Mouse (Mus musculus): Measurements from ENCODE around the gene Itgb1bp1. TPM values are rescaled to one million over a fixed set of nuclear protein-coding genes. Genes with fewer than 3 reads are reported as not detected.

The Itgb1bp1 gene
- polyA plus RNA-seq, 1 experiment from 2014 or later = 51.0 TPM

DNA sequence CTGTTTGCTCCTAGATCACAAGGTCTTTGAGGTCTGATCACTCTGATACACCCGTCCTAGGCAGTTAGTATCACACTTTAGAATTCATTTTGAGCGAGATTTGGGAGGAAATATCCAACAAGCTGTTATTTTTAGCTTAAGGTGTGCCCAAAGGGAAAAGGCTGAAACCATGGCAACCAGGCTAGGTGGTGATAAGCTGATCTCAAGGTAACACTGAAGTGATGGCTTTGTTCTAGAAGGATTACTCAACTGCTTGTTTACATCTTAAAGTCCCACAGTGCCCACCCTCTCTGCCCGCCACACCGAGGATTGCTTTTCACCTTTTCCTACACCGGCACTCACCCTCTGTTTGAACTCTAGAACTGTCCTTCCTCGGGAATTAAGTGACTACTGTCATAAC lies 3.6 kb upstream of the Itgb1bp1 start:
- WGBS = 69% methylated on average over 6 of the region's 6 CpGs
- no peak for ATAC-seq (ENCODE audit: insufficient number of reproducible peaks, insufficient read depth, low FRiP score, low read depth)
- no peaks in the 10 kb centered on the region for H3K9me3 ChIP-seq (ENCODE audit: control insufficient read depth, low read depth, low read length)
- H3K4me2 ChIP-seq (replicated peaks; ENCODE audit: low read depth, low read length) = no peak overlapping the region
- H3K4me1 ChIP-seq (ENCODE audit: control insufficient read depth, insufficient read depth, low read length) = peaks cover 12% of the 10 kb centered on the region; the same call in 1 of the 2 replicates
- H3K36me3 ChIP-seq (ENCODE audit: control insufficient read depth, insufficient read depth, low read length) = peaks cover 29% of the 10 kb centered on the region
- no peak overlapping the region for H3K9ac ChIP-seq (replicated peaks; ENCODE audit: low read depth, low read length)
- no peaks in the 10 kb centered on the region for H3K27me3 ChIP-seq (ENCODE audit: control insufficient read depth, insufficient read depth, low read length)
- H3K4me3 ChIP-seq (ENCODE audit: low read depth, low read length) = no peak overlapping the region
- no peak overlapping the region for H3K27ac ChIP-seq (ENCODE audit: low read length)

DNA sequence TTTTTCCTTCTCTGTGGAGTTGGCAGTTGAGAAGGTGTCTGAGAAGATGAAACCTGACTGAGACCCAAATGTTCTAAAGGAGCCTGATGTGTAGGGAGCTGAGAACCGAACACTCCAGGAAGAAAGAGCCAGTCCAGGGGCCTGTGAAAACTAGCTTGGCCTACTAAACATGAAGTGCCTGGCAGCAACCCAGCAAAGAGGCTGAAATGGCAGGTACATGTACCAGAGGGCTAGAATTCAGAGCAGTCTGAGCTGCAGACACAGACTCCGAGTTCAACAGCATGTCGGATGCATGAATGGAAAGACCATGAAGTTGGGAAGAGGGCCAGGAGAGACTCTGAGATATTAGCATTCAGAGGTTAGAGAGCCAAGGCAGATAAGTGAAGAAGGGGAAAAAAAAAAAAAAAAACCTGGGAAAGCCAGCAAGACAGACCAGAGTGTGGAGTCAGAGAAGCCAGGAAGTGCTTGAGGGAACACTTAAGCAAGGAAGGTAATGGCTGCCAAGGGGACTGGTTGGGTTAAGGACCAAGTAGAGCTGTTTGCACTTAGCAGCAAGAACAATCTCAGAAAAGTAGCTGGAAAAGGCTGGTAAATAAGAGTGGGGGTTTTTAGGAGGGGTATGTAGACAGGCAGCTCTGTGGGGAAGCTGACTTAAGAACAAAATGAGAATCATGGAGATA lies 2.8 kb upstream of the Itgb1bp1 start:
- 90% methylated on average over 3 of the region's 3 CpGs for WGBS
- H3K36me3 ChIP-seq (ENCODE audit: control insufficient read depth, insufficient read depth, low read length) = peaks cover 21% of the 10 kb centered on the region

DNA sequence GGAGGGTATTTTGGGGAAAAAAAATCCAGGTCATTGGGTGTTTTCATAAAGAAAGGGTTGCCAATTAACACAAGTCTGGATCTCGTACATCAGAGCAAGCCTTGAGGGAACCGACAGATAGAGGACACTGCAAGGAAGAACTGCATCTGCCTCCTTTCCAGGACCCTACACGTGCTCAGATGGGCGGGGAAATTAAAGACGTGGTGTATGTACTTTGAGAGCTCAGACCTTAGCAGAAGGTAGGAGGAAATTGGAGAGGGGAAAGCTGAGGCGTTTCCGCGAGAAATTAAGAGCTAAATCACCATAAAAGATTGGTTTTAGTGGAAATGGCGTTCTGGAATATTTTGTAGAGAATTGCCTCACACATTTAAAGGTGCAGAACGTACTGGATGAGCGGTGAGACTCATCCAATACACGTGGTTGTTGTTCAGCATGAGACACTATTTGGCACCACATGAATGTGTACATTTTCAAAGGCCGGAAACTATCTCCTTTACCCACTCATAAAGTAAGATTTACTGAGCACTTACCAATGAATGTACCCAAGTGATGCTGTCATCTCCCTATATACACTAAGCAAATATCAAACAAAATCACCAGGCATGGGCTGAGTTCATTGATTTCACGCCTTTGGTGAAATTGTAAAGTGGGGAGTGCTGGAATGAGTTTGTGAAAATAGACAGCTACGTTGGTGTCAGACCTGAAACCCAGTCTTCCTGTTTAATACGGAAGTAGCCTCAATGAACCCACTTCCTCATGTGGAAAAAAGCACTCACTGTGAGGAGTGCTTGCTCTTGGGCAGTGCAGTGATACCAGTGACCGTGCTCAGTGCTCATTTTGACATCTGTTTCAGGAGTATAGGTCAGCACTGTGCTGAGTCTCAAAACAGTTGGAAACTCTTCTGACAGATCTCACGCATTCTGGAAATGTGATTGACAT lies 897 bp upstream of the Itgb1bp1 start:
- no peak for ATAC-seq (ENCODE audit: insufficient number of reproducible peaks, insufficient read depth, low FRiP score, low read depth)
- H3K27me3 ChIP-seq (ENCODE audit: control insufficient read depth, insufficient read depth, low read length) = no peaks in the 10 kb centered on the region
- H3K9me3 ChIP-seq (ENCODE audit: control insufficient read depth, low read depth, low read length) = no peaks in the 10 kb centered on the region
- WGBS = 30% methylated on average over 18 of the region's 18 CpGs
- peak overlapping the region; percentile 78 for H3K4me2 ChIP-seq (replicated peaks; ENCODE audit: low read depth, low read length)
- H3K4me3 ChIP-seq (ENCODE audit: low read depth, low read length) = peak overlapping the region; percentile 82
- H3K27ac ChIP-seq (ENCODE audit: low read length) = peak overlapping the region; percentile 89
- H3K9ac ChIP-seq (replicated peaks; ENCODE audit: low read depth, low read length) = peak overlapping the region; percentile 90
- peaks cover 4% of the 10 kb centered on the region for H3K36me3 ChIP-seq (ENCODE audit: control insufficient read depth, insufficient read depth, low read length)
- H3K4me1 ChIP-seq (ENCODE audit: control insufficient read depth, insufficient read depth, low read length) = peaks cover 12% of the 10 kb centered on the region; the same call in 1 of the 2 replicates

More for the DNA sequence above, 2.8 kb upstream of the Itgb1bp1 start:
- Histone ChIP-seq H3K9ac (replicated peaks; ENCODE audit: low read depth, low read length) (no peak overlapping the region), H3K27ac (ENCODE audit: low read length) (no peak overlapping the region), H3K4me2 (replicated peaks; ENCODE audit: low read depth, low read length) (no peak overlapping the region), H3K9me3 (ENCODE audit: control insufficient read depth, low read depth, low read length) (no peaks in the 10 kb centered on the region), H3K4me1 (ENCODE audit: control insufficient read depth, insufficient read depth, low read length) (peaks cover 12% of the 10 kb centered on the region; the same call in 1 of the 2 replicates), H3K27me3 (ENCODE audit: control insufficient read depth, insufficient read depth, low read length) (no peaks in the 10 kb centered on the region), H3K4me3 (ENCODE audit: low read depth, low read length) (no peak overlapping the region)
- no peak for ATAC-seq (ENCODE audit: insufficient number of reproducible peaks, insufficient read depth, low FRiP score, low read depth)

DNA sequence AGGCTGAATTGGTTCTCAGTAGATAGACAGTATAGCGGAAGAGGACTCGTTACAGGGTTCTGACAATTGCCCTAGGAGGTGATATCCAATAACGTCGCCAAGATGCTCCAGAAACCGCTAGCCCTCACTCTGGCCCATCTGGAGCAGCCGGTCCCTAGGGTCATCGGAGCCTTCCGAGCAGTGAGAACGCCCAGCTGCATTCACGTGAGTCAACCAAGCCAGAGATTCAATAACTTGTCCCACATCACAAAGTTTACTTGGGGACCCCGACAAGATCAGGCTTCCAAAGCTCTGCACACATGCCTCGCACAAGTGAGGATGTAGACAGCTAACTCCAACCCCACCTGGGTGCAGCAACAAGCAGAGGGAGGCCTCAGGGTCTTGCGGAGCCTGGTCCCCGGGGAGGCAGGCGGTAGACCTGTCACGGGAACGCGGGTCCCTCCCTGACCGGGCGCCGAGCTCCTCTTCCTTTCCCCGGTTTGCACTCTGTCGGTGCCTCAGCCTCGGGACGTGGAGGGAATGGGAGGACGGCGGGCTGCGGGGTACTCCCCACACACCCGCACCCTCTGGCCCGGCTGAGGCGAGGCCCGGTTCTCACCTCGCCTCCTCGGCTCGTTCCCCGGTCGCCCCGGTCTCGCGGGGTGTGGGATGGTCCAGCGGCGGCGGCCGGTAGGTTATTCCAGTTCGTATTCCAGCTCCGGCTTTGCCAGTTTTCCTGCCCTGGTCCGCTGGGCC lies 409 bp downstream of the Itgb1bp1 start:
- H3K27me3 ChIP-seq (ENCODE audit: control insufficient read depth, insufficient read depth, low read length) = no peaks in the 10 kb centered on the region
- peak overlapping the region; percentile 82 for H3K4me3 ChIP-seq (ENCODE audit: low read depth, low read length)
- peak overlapping the region; percentile 18; the same call in 1 of the 2 replicates for H3K27ac ChIP-seq (ENCODE audit: low read length)
- H3K9ac ChIP-seq (replicated peaks; ENCODE audit: low read depth, low read length) = peak overlapping the region; percentile 56
- H3K4me2 ChIP-seq (replicated peaks; ENCODE audit: low read depth, low read length) = peak overlapping the region; percentile 85
- peaks cover 12% of the 10 kb centered on the region; the same call in 1 of the 2 replicates for H3K4me1 ChIP-seq (ENCODE audit: control insufficient read depth, insufficient read depth, low read length)
- WGBS = under 1% methylated on average over 45 of the region's 47 CpGs
- no peaks in the 10 kb centered on the region for H3K36me3 ChIP-seq (ENCODE audit: control insufficient read depth, insufficient read depth, low read length)
- H3K9me3 ChIP-seq (ENCODE audit: control insufficient read depth, low read depth, low read length) = no peaks in the 10 kb centered on the region
- peak; percentile 83 for ATAC-seq (ENCODE audit: insufficient number of reproducible peaks, insufficient read depth, low FRiP score, low read depth)

DNA sequence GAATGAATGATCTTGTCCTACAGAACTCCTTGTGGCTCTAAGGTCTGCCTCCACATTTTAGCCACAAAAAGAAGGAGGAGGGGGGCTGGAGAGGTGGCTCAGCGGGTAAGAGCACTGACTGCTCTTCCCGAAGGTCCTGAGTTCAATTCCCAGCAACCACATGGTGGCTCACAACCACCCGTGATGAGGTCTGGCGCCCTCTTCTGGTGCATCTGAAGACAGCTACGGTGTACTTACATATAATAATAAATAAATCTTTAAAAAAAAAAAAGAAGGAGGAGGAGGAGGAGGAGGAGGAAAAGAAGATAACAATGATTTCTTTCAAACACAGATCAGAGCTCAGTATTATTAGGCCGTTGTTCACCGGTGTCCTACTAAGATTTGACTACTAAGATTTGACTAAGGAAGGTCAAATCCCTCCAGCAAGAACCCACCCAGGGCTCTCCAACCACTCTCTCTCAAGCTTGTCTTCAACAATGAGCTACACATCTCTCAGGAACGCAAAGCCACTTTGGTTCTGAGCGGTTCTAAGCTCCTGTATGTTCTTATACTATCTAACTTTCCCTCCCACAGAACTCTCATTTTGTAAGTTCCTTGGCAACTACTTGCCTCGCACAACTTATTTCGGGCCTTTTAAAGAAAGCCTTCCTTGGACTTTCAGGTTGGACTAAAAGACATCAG lies 1.2 kb downstream of the Itgb1bp1 start, which contains the start of gene Cpsf3:
Gene Cpsf3, plus strand, starts transcription at position 631 of the 681 bp plus-strand sequence.
- Histone ChIP-seq H3K27me3 (ENCODE audit: control insufficient read depth, insufficient read depth, low read length) (no peaks in the 10 kb centered on the region), H3K9me3 (ENCODE audit: control insufficient read depth, low read depth, low read length) (no peaks in the 10 kb centered on the region), H3K4me1 (ENCODE audit: control insufficient read depth, insufficient read depth, low read length) (peaks cover 12% of the 10 kb centered on the region; the same call in 1 of the 2 replicates), H3K4me3 (ENCODE audit: low read depth, low read length) (peak within 1 kb of the TSS; percentile 82), H3K27ac (ENCODE audit: low read length) (peak within 1 kb of the TSS; percentile 89), H3K9ac (replicated peaks; ENCODE audit: low read depth, low read length) (peak within 1 kb of the TSS; percentile 90), H3K4me2 (replicated peaks; ENCODE audit: low read depth, low read length) (peak within 1 kb of the TSS; percentile 85), H3K36me3 (ENCODE audit: control insufficient read depth, insufficient read depth, low read length) (no peaks in the 10 kb centered on the region)
- no peak for ATAC-seq (ENCODE audit: insufficient number of reproducible peaks, insufficient read depth, low FRiP score, low read depth)
- WGBS = 55% methylated on average over 11 of the region's 11 CpGs

DNA sequence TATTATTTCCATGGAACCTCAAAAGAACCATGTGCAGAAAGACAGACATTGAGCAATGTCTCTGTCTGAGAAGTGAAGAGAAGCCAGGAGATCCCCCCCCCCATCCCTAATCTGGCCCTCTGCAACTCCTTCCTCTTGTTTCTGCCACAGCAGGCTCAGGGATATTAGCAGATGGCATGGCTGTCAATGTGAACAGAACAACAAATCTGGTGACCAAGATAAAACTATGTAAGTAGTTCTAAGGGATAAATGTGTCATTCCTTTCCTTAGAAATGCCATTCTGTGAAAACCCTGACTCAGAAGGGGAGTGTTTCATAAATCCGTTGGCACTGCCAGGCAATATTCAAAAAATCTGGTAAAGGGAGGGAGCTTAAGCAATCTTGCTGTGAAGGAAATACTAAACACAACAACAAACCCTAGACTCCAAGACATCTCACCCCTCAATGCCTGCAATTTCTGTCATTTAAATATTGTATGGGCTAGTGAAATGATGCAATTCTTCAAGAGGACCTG lies 8.7 kb downstream of the Itgb1bp1 start:
- Histone ChIP-seq H3K9ac (replicated peaks; ENCODE audit: low read depth, low read length) (no peak overlapping the region), H3K4me3 (ENCODE audit: low read depth, low read length) (no peak overlapping the region), H3K27ac (ENCODE audit: low read length) (no peak overlapping the region), H3K4me1 (ENCODE audit: control insufficient read depth, insufficient read depth, low read length) (no peaks in the 10 kb centered on the region), H3K27me3 (ENCODE audit: control insufficient read depth, insufficient read depth, low read length) (no peaks in the 10 kb centered on the region), H3K9me3 (ENCODE audit: control insufficient read depth, low read depth, low read length) (no peaks in the 10 kb centered on the region), H3K4me2 (replicated peaks; ENCODE audit: low read depth, low read length) (no peak overlapping the region), H3K36me3 (ENCODE audit: control insufficient read depth, insufficient read depth, low read length) (peaks cover 7% of the 10 kb centered on the region)
- ATAC-seq (ENCODE audit: insufficient number of reproducible peaks, insufficient read depth, low FRiP score, low read depth) = no peak
- WGBS = 77% methylated on average over 1 of the region's 1 CpGs

DNA sequence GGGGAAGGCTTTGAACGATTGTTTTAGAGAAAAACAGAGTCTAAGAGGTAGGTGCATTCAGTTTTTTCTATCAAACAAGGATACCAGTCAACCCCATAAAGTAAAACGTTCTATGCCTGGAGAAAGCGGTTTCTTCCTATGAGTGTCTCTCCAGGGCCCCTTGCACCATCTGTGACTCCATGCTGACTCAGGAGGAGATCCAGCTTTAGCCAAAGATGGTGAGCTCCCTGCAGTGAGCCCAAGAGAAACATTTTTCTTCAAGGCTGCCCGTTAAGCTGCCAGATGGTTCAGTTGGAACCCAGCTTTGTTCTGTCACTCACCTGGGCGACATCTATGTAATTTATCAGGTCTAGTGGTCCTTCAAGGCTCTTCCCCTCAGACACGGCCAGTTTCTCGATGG lies 11.6 kb downstream of the Itgb1bp1 start:
- Histone ChIP-seq H3K9me3 (ENCODE audit: control insufficient read depth, low read depth, low read length) (no peaks in the 10 kb centered on the region), H3K9ac (replicated peaks; ENCODE audit: low read depth, low read length) (no peak overlapping the region), H3K27me3 (ENCODE audit: control insufficient read depth, insufficient read depth, low read length) (no peaks in the 10 kb centered on the region), H3K4me3 (ENCODE audit: low read depth, low read length) (no peak overlapping the region), H3K4me1 (ENCODE audit: control insufficient read depth, insufficient read depth, low read length) (no peaks in the 10 kb centered on the region), H3K36me3 (ENCODE audit: control insufficient read depth, insufficient read depth, low read length) (peaks cover 21% of the 10 kb centered on the region), H3K4me2 (replicated peaks; ENCODE audit: low read depth, low read length) (no peak overlapping the region), H3K27ac (ENCODE audit: low read length) (no peak overlapping the region)
- 85% methylated on average over 7 of the region's 7 CpGs for WGBS
- ATAC-seq (ENCODE audit: insufficient number of reproducible peaks, insufficient read depth, low FRiP score, low read depth) = no peak
